Mouse (Mus musculus) liver, postnatal 0 days (tissue): Measurements from ENCODE around the gene Ppp4r3b. TPM values are rescaled to one million over a fixed set of nuclear protein-coding genes. Genes with fewer than 3 reads are reported as not detected.
A peak's percentile ranks its signal among the peaks of the same experiment; 100 is the strongest.

Experiments
- ATAC-seq: fragments of 200-750 bp; cut with Nextera tagmentation; 2 replicates; pipeline ENCODE4 v1.8.0; 2017; ENCODE audit warnings: mild to moderate bottlenecking, moderate library complexity
- DNase-seq: peaks from one replicate; pipeline ENCODE4 v3.0.0-alpha.2; 2016
- H3K27ac ChIP-seq: fragments of 300-500 bp; sonication (generic); 2 replicates; pipeline ENCODE4 v1.5.1; 2014; ENCODE audit warnings: antibody characterized with exemption, moderate library complexity, mild to moderate bottlenecking, low read depth
- H3K27me3 ChIP-seq: fragments of 300-500 bp; sonication (generic); 2 replicates; pipeline ENCODE4 v1.6.1; 2014; ENCODE audit warnings: low read length, control low read depth, mixed read lengths; ENCODE audit not compliant: insufficient read depth
- H3K36me3 ChIP-seq: fragments of 300-500 bp; sonication (generic); replicated peaks from 2 replicates; pipeline ENCODE4 v1.6.1; 2014; ENCODE audit warnings: mild to moderate bottlenecking, control low read depth, low read length, moderate library complexity, mixed read lengths; ENCODE audit not compliant: insufficient read depth
- H3K4me1 ChIP-seq: fragments of 300-500 bp; sonication (generic); 2 replicates; pipeline ENCODE4 v1.6.1; 2014; ENCODE audit warnings: antibody characterized with exemption, mild to moderate bottlenecking, control low read depth; ENCODE audit not compliant: insufficient read depth
- H3K4me2 ChIP-seq: fragments of 300-500 bp; sonication (generic); 2 replicates; pipeline ENCODE4 v1.6.1; 2014; ENCODE audit warnings: low read depth, mild to moderate bottlenecking, low read length, moderate library complexity, mixed read lengths
- H3K4me3 ChIP-seq: fragments of 300-500 bp; sonication (generic); 2 replicates; pipeline ENCODE4 v1.5.1; 2014; ENCODE audit warnings: low read depth, low read length
- H3K9ac ChIP-seq: fragments of 300-500 bp; sonication (generic); replicated peaks from 2 replicates; pipeline ENCODE4 v1.6.1; 2014; ENCODE audit warnings: mild to moderate bottlenecking, moderate library complexity
- H3K9me3 ChIP-seq: fragments of 300-500 bp; sonication (generic); 2 replicates; pipeline ENCODE4 v1.6.1; 2016; ENCODE audit warnings: mild to moderate bottlenecking, control low read depth, low read length, mixed read lengths
- CTCF ChIP-seq: sonication (generic); IDR thresholded peaks from 2 replicates; pipeline ENCODE4 v1.5.1; 2016; ENCODE audit warnings: antibody characterized with exemption, low read depth
- EP300 ChIP-seq: IDR thresholded peaks from 2 replicates; pipeline ENCODE4 v1.6.1; 2016; ENCODE audit warnings: antibody characterized with exemption, low read depth, mild to moderate bottlenecking
- WGBS: fragments of 180-500 bp; shearing (Covaris S2); extraction: QIAGEN DNeasy Blood & Tissue Kit; methylation state at CpG from one replicate; pipeline ENCODE4 v1.1.7; 2014; ENCODE audit not compliant: insufficient replicate concordance; 5-methylcytosine and 5-hydroxymethylcytosine counted together
- polyA plus RNA-seq: library from polyadenylated mRNA; unstranded; fragments of >200 nt; fragmentation: Nextera tagmentation; extraction: Ambion mirVana; gene quantifications from 2 replicates; pipeline ENCODE4 v1.2.1, GENCODE M21; 2015

Ppp4r3b gene
- polyA plus RNA-seq, result 27.6 and 30.9 TPM in 2 replicates

DNA sequence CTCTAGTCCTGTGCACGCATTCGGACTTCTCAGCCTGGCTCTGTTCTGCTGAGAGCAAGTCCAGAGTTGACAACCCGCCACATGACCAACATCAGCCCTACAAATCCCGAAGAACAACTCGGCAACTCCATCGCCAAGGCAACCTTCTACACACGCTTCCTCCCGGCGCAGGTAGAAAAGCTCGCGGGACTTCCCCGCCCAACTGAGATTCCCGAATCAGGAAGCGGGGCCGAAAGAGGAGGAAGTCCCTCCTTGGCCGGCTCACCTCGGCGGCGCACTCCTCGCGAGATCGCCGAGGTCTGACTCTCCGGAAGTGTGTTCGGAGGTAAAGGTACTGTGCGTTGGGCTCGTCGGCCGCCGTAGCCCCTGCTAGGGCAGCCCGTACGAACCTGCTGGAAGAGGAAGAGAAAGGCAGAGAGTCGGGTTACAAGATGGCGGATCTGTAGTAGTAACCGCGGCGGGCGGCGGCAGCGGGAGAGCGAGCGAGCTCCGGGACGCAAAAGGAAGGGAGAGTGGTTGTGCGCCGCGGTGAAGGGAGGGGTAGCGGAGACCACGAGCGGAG, at the start of gene Ppp4r3b:
Gene Ppp4r3b (plus strand): TSS at position 328 of the 562 bp plus-strand sequence.
- ATAC-seq, result peak; percentile 96
- H3K36me3 ChIP-seq, result no peaks in the 10 kb centered on the region

DNA sequence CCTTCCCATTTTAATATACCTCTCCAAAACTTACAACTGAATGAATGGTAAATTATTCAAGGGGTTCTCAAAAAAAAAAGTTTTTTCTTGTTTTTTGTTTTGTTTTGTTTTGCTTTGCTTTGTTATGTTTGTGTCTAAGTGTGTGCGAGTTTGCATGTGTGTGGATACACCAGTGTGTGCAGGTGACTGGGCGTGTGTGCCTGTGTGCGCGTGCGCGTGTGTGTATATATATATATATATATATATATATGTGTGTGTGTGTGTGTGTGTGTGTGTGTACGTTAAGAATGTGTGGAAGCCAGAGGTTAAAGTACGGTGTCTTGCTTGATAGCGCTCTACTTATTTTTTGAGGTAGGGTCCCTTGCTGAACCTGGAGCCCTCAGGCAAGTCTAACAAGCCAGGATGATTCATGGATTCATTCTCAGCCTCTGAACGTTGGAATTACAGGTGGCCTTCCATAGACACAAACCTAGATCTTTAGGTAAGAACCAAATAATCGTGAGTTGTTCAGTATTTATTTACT, 42.8 kb upstream of the Ppp4r3b start:
- TF ChIP-seq EP300, result no peak
- TF ChIP-seq CTCF, result no peak
- peak; percentile 24 for ATAC-seq

More for the DNA sequence above, at the start of gene Ppp4r3b:
- Histone ChIP-seq H3K27ac (peak within 1 kb of the TSS; percentile 100), H3K4me2 (peak within 1 kb of the TSS; percentile 96), H3K4me3 (peak within 1 kb of the TSS; percentile 95), H3K9ac (peak within 1 kb of the TSS; percentile 100), H3K27me3 (no peaks in the 10 kb centered on the region), H3K9me3 (no peaks in the 10 kb centered on the region), H3K4me1 (peaks cover 7% of the 10 kb centered on the region)
- TF ChIP-seq CTCF, result peak; percentile 12; the same call in 1 of the 2 replicates
- TF ChIP-seq EP300, result peak; percentile 88; the same call in 1 of the 2 replicates
- 0% methylated on average over 50 of the region's 50 CpGs for WGBS
- peak; percentile 97 for DNase-seq

DNA sequence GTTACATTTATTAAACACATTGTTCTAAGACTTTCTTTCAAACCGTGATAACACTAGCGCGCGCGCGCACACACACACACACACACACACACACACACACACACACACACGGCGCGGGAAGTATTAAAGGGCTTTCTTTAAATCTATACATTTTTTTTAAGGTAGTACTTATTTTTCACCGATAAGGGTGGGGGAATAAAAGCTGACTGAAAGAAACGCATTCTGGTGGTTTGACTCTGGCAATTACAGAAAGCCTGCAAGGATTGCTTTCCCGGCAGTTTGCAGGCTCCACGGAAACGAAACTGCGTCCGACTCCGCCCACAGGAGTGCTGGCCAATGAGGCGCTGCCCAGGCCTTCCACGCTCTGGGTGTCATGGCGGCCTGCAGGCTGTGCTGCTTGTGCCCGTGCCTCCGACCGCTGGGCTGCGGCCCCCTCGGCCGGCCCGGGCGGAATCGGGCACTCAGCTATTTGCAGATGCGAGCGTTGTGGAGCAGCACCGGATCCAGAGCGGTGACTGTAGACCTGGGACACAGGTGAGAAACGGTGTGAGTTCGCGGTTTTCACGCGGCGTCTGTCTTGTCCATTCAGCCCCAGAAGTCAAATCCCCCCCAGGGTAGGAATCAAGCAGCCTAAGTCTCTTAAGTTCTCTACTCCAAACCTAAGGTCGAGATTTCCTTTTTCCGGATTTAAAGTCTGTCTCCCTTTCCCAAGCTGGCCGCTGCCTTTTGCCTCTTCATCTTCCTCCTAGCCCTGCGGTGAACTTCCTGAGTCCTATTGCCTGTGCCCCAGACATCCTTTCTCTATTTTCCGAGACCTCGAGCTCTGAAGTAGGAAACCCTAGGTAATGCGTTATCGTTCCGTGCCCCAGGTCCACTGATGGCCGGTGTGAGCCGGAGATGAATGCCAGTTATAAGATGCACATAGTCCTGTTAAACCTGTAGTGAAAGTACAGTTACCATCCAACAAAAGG, 42.0 kb upstream of the Ppp4r3b start, which contains the start of gene Pnpt1:
Gene Pnpt1 (plus strand): TSS at position 360 of the 971 bp plus-strand sequence.
- peak within 1 kb of the TSS; percentile 84 for H3K9ac ChIP-seq
- H3K4me1 ChIP-seq, result peaks cover 4% of the 10 kb centered on the region; the same call in 1 of the 2 replicates
- peak; percentile 94 for DNase-seq
- no peaks in the 10 kb centered on the region for H3K9me3 ChIP-seq
- no peaks in the 10 kb centered on the region for H3K27me3 ChIP-seq
- H3K36me3 ChIP-seq, result peaks cover 11% of the 10 kb centered on the region
- peak within 1 kb of the TSS; percentile 44 for H3K27ac ChIP-seq
- ATAC-seq, result peak; percentile 100
- peak within 1 kb of the TSS; percentile 87 for H3K4me3 ChIP-seq
- H3K4me2 ChIP-seq, result peak within 1 kb of the TSS; percentile 85
- no peak for TF ChIP-seq EP300
- 0 out of 2 replicates have a peak, but pooled peaks have one; percentile 8 for TF ChIP-seq CTCF
- WGBS, result 3% methylated on average over 50 of the region's 50 CpGs

More for the DNA sequence above, 42.8 kb upstream of the Ppp4r3b start:
- H3K27ac ChIP-seq, result peak overlapping the region; percentile 25; the same call in 1 of the 2 replicates
- no peaks in the 10 kb centered on the region for H3K27me3 ChIP-seq
- H3K4me3 ChIP-seq, result peak overlapping the region; percentile 87
- peak; percentile 12 for DNase-seq
- peak overlapping the region; percentile 85 for H3K4me2 ChIP-seq
- H3K9ac ChIP-seq, result peak overlapping the region; percentile 84
- no peaks in the 10 kb centered on the region for H3K9me3 ChIP-seq
- H3K4me1 ChIP-seq, result peaks cover 4% of the 10 kb centered on the region; the same call in 1 of the 2 replicates
- 50% methylated on average over 11 of the region's 11 CpGs for WGBS
- H3K36me3 ChIP-seq, result peaks cover 10% of the 10 kb centered on the region

DNA sequence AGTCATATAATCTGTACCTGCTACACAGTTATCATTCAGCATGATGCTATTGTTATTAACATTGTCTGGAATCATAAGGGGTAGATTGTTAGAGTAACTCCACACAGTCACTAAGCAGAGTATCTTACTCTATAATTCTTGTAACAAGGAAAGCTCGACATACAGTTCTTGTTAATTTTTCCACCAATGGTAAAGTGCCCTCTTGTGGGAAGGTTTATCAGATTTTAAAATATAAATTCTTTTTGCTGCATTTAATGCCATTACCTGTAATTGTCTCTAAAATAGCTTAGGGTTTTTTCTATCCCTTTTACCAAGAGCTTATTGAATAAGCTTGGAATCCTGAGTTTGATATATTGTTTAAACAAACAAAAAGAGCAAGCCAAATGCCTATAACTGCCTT, 32.0 kb upstream of the Ppp4r3b start:
- 78% methylated on average over 1 of the region's 1 CpGs for WGBS
- no peak overlapping the region for H3K4me2 ChIP-seq
- ATAC-seq (no peak), DNase-seq (no peak)
- H3K4me3 ChIP-seq, result no peak overlapping the region
- peaks cover 43% of the 10 kb centered on the region for H3K36me3 ChIP-seq
- no peak overlapping the region for H3K9ac ChIP-seq
- TF ChIP-seq EP300, result no peak
- no peak for TF ChIP-seq CTCF
- H3K27ac ChIP-seq, result no peak overlapping the region
- H3K9me3 ChIP-seq, result no peaks in the 10 kb centered on the region
- no peaks in the 10 kb centered on the region for H3K27me3 ChIP-seq
- H3K4me1 ChIP-seq, result no peaks in the 10 kb centered on the region

DNA sequence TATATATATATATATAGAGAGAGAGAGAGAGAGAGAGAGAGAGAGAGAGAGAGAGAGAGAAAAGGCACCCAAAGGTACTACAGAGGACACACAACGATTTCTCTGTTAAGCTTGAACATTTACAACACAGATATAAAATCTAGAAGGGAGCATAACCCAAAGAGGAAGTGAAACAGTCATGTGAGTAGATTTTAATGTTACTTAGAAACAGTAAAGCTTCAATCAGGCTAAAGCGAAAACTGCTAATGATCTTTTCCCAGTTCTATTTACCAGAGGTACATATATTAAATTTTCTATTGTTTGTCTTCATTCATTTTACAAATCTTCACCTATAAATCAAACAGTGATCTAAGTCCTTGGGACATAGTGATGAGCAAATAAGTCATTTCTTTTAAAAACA, 23.8 kb upstream of the Ppp4r3b start:
- Histone ChIP-seq H3K27ac (no peak overlapping the region), H3K4me2 (no peak overlapping the region), H3K36me3 (peaks cover 37% of the 10 kb centered on the region), H3K9ac (no peak overlapping the region), H3K4me1 (no peaks in the 10 kb centered on the region), H3K9me3 (no peaks in the 10 kb centered on the region), H3K4me3 (no peak overlapping the region), H3K27me3 (no peaks in the 10 kb centered on the region)
- WGBS, result 68% methylated on average over 2 of the region's 2 CpGs
- DNase-seq (no peak), ATAC-seq (no peak)
- TF ChIP-seq EP300 (no peak), CTCF (no peak)

DNA sequence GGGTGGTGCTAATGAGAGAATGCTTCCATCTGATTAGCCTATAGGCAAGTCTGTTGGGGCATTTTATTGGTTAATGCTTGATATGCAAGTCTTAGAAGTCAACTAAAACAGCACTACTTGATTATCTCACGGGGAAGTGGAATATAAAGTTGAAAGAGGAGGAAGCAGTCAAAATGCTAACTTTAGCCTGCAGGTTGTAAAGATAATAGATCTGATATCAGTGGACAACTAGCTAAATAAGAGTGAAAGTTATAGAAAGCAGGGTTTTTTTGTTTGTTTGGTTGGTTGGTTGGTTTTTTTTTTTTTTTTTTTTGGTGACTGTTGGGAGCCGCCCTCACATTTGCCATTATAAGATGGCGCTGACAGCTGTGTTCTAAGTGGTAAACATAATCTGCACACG, 9.1 kb upstream of the Ppp4r3b start:
- no peak for ATAC-seq
- no peaks in the 10 kb centered on the region; the same call in 1 of the 2 replicates for H3K4me1 ChIP-seq
- H3K4me3 ChIP-seq, result no peak overlapping the region
- DNase-seq, result no peak
- no peak for TF ChIP-seq CTCF
- TF ChIP-seq EP300, result no peak
- H3K9me3 ChIP-seq, result no peaks in the 10 kb centered on the region
- no peaks in the 10 kb centered on the region for H3K27me3 ChIP-seq
- no peak overlapping the region for H3K9ac ChIP-seq
- no peak overlapping the region for H3K4me2 ChIP-seq
- H3K36me3 ChIP-seq, result peaks cover 30% of the 10 kb centered on the region
- WGBS, result 81% methylated on average over 4 of the region's 4 CpGs
- no peak overlapping the region for H3K27ac ChIP-seq
